In the genomic region with DNA sequence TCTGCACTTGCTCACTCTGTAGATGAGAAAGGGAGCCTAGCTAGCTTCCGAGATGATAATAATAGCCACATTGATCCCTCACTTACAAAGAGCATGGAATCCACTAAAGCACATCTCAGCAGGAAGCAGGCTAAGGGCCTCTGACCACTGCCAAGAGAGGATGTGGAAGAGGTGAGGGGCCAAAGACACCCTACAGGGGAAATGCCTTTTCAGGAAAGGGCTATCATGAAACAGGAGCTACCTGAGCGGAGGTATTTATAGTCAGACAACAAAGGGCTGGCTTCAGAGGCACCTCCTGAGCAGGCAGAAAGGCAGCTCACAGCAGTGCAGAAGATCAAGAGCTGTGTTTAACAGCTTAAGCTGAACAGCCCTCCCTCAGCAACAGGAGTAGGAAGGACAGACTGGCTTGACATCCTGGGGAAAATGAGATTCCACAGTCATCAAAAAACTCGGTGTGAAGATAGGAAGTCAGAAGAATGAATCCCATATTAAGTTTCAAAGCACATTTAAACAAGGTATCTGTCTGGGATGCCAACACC, we compare ENCODE assay signal across 40 mouse cellular contexts. TPM values are rescaled to one million over a fixed set of nuclear protein-coding genes. Genes with fewer than 3 reads are reported as not detected.
DNase-seq lines count a peak whose midpoint lies in the region; ATAC-seq and TF ChIP-seq lines count a peak whose summit lies in the region.
"Had no signal": no experiment of that assay in that cellular context is flagged by ENCODE, and none has a peak within 500 bp of the region (broad histone marks: within the 10 kb centered on the region; RNA-seq: fewer than 3 reads in every experiment).

No protein-coding gene starts in this region.

- TF ChIP-seq POLR2A in heart, adult 2 months (IDR thresholded peaks at IDR 0.05; ENCODE audit: insufficient read depth, low read depth, low read length): no peak
- TF ChIP-seq POLR2A in brain, embryonic 14.5 days (IDR thresholded peaks at IDR 0.05; ENCODE audit: borderline replicate concordance, extremely low read depth, insufficient read depth, insufficient read length, poor library complexity, severe bottlenecking): no peak

- no peak overlapping the region for H3K4me3 ChIP-seq in heart, adult 2 months
- H3K4me3 ChIP-seq in midbrain, embryonic 10.5 days: no peak overlapping the region
- H3K4me3 ChIP-seq in midbrain, embryonic 11.5 days (ENCODE audit: low read depth, low read length): no peak overlapping the region
- H3K4me3 ChIP-seq in midbrain, embryonic 16.5 days (ENCODE audit: low read depth, low read length): no peak overlapping the region
- H3K4me3 ChIP-seq in embryonic facial prominence, embryonic 10.5 days: no peak overlapping the region
- H3K4me3 ChIP-seq: embryonic facial prominence, embryonic 15.5 days; forebrain, embryonic 15.5 days; liver, embryonic 15.5 days; midbrain, embryonic 12.5 days; myocyte; neural tube, embryonic 12.5 days had no signal

- no peaks in the 10 kb centered on the region for H3K27me3 ChIP-seq in heart, adult 2 months (ENCODE audit: control insufficient read depth, insufficient read depth, low read length)
- no peaks in the 10 kb centered on the region for H3K27me3 ChIP-seq in midbrain, embryonic 10.5 days (ENCODE audit: low read depth, poor library complexity, severe bottlenecking)
- no peaks in the 10 kb centered on the region for H3K27me3 ChIP-seq in midbrain, embryonic 11.5 days (ENCODE audit: control insufficient read depth, insufficient read depth, low read length)
- H3K27me3 ChIP-seq in midbrain, embryonic 16.5 days (ENCODE audit: control insufficient read depth, insufficient read depth, low read depth, low read length): no peaks in the 10 kb centered on the region
- H3K27me3 ChIP-seq in embryonic facial prominence, embryonic 10.5 days (replicated peaks; ENCODE audit: low read depth, poor library complexity, severe bottlenecking): no peaks in the 10 kb centered on the region
- H3K27me3 ChIP-seq: embryonic facial prominence, embryonic 15.5 days; forebrain, embryonic 15.5 days; liver, embryonic 15.5 days; midbrain, embryonic 12.5 days; neural tube, embryonic 12.5 days had no signal

- no peak for TF ChIP-seq CTCF in heart, adult 2 months (IDR thresholded peaks at IDR 0.05)
- no peak for TF ChIP-seq CTCF in brain, embryonic 14.5 days (IDR thresholded peaks at IDR 0.05; ENCODE audit: borderline replicate concordance, extremely low read depth, insufficient read depth, insufficient read length)

- H3K4me1 ChIP-seq in heart, adult 2 months (ENCODE audit: control insufficient read depth, insufficient read depth, low read length): no peaks in the 10 kb centered on the region
- H3K4me1 ChIP-seq in midbrain, embryonic 10.5 days: peaks cover 10% of the 10 kb centered on the region
- H3K4me1 ChIP-seq in midbrain, embryonic 11.5 days (ENCODE audit: control insufficient read depth, insufficient read depth, low read length): no peaks in the 10 kb centered on the region
- H3K4me1 ChIP-seq in midbrain, embryonic 16.5 days (ENCODE audit: control insufficient read depth, insufficient read depth, low read length): no peaks in the 10 kb centered on the region; the same call in 1 of the 2 replicates
- H3K4me1 ChIP-seq in embryonic facial prominence, embryonic 10.5 days: peaks cover 10% of the 10 kb centered on the region; the same call in 1 of the 2 replicates
- H3K4me1 ChIP-seq: embryonic facial prominence, embryonic 15.5 days; forebrain, embryonic 15.5 days; liver, embryonic 15.5 days; neural tube, embryonic 12.5 days had no signal

- H3K9ac ChIP-seq in heart, adult 2 months (ENCODE audit: low read depth, low read length): no peak overlapping the region
- no peak overlapping the region for H3K9ac ChIP-seq in midbrain, embryonic 11.5 days (ENCODE audit: low read length)
- H3K9ac ChIP-seq in midbrain, embryonic 16.5 days (ENCODE audit: low read depth, low read length): no peak overlapping the region
- H3K9ac ChIP-seq: embryonic facial prominence, embryonic 15.5 days; forebrain, embryonic 15.5 days; liver, embryonic 15.5 days; lung, embryonic 14.5 days; midbrain, embryonic 12.5 days; neural tube, embryonic 12.5 days had no signal

- ATAC-seq in midbrain, embryonic 11.5 days (ENCODE audit: low FRiP score): no peak
- peak; percentile 70; the same call in 1 of the 2 replicates for ATAC-seq in midbrain, embryonic 16.5 days
- ATAC-seq: forebrain, embryonic 15.5 days; hindbrain, postnatal 0 days; intestine, embryonic 16.5 days; Patski had no signal

- H3K79me2 ChIP-seq in heart, adult 2 months (replicated peaks; ENCODE audit: control insufficient read depth, insufficient read depth, low read length): no peaks in the 10 kb centered on the region

- H3K36me3 ChIP-seq in heart, adult 2 months (ENCODE audit: control insufficient read depth, insufficient read depth, low read length): no peaks in the 10 kb centered on the region
- H3K36me3 ChIP-seq in midbrain, embryonic 10.5 days: no peaks in the 10 kb centered on the region
- no peaks in the 10 kb centered on the region for H3K36me3 ChIP-seq in midbrain, embryonic 11.5 days (ENCODE audit: control insufficient read depth, insufficient read depth, low read length)
- no peaks in the 10 kb centered on the region for H3K36me3 ChIP-seq in midbrain, embryonic 16.5 days (ENCODE audit: control insufficient read depth, insufficient read depth, low read length)
- H3K36me3 ChIP-seq in embryonic facial prominence, embryonic 10.5 days (replicated peaks): no peaks in the 10 kb centered on the region
- H3K36me3 ChIP-seq: embryonic facial prominence, embryonic 15.5 days; forebrain, embryonic 15.5 days; liver, embryonic 15.5 days; midbrain, embryonic 12.5 days; neural tube, embryonic 12.5 days had no signal

- H3K9me3 ChIP-seq in midbrain, embryonic 10.5 days (replicated peaks): no peaks in the 10 kb centered on the region
- H3K9me3 ChIP-seq in midbrain, embryonic 11.5 days (ENCODE audit: control insufficient read depth, low read length): no peaks in the 10 kb centered on the region
- H3K9me3 ChIP-seq in midbrain, embryonic 16.5 days (replicated peaks; ENCODE audit: control insufficient read depth, low read length, poor library complexity, severe bottlenecking): no peaks in the 10 kb centered on the region
- H3K9me3 ChIP-seq in embryonic facial prominence, embryonic 10.5 days: no peaks in the 10 kb centered on the region
- H3K9me3 ChIP-seq: embryonic facial prominence, embryonic 15.5 days; forebrain, embryonic 15.5 days; liver, embryonic 15.5 days; midbrain, embryonic 12.5 days; neural tube, embryonic 12.5 days had no signal

- WGBS in heart, adult 2 months: 25% methylated on average over 3 of the region's 3 CpGs
- 15% methylated on average over 3 of the region's 3 CpGs for WGBS in midbrain, embryonic 10.5 days
- 9% methylated on average over 3 of the region's 3 CpGs for WGBS in midbrain, embryonic 11.5 days
- WGBS in midbrain, embryonic 16.5 days: 4% methylated on average over 3 of the region's 3 CpGs
- WGBS in embryonic facial prominence, embryonic 10.5 days: 9% methylated on average over 3 of the region's 3 CpGs

- no peak for TF ChIP-seq EP300 in heart, adult 2 months (IDR thresholded peaks at IDR 0.05; ENCODE audit: insufficient read depth, low read depth, low read length)

- DNase-seq in heart, adult 11 months: peak; percentile 78
- no peak for DNase-seq in heart, adult 2 months
- peak; percentile 10 for DNase-seq in midbrain, embryonic 10.5 days (ENCODE audit: low spot score)
- DNase-seq in midbrain, embryonic 11.5 days (ENCODE audit: low spot score, missing footprints): no peak
- peak; percentile 71 for DNase-seq in brain, embryonic 14.5 days (ENCODE audit: low read depth)
- no peak for DNase-seq in embryonic facial prominence, embryonic 10.5 days (ENCODE audit: low spot score)
- no peak for DNase-seq in frontal cortex, postnatal 14 days (ENCODE audit: low spot score in 2 of 2)
- DNase-seq: adrenal gland, postnatal 14 days; cerebellum, adult 2 months; cerebellum, postnatal 14 days; gastrocnemius, postnatal 10 days; heart, postnatal 36 days; kidney, adult 9 months; kidney, postnatal 10 days; layer of hippocampus, postnatal 36 days; liver; lung, embryonic 14.5 days; right cerebral cortex, adult 18-20 months; spleen, adult 18-20 months had no signal

- no peak overlapping the region for H3K27ac ChIP-seq in heart, adult 2 months
- H3K27ac ChIP-seq in midbrain, embryonic 10.5 days (replicated peaks): no peak overlapping the region; the same call in 1 of the 2 replicates
- H3K27ac ChIP-seq in midbrain, embryonic 11.5 days (ENCODE audit: low read depth, low read length): no peak overlapping the region
- peak overlapping the region; percentile 53 for H3K27ac ChIP-seq in midbrain, embryonic 16.5 days (ENCODE audit: low read length)
- H3K27ac ChIP-seq in embryonic facial prominence, embryonic 10.5 days (replicated peaks): no peak overlapping the region
- H3K27ac ChIP-seq: embryonic facial prominence, embryonic 15.5 days; forebrain, embryonic 15.5 days; hindbrain, postnatal 0 days; liver, embryonic 15.5 days; midbrain, embryonic 12.5 days; neural tube, embryonic 12.5 days; stomach, postnatal 0 days had no signal

- intact Hi-C loops in heart, adult 2 months (cut with DNase I): no loop called here

- no peak overlapping the region for H3K4me2 ChIP-seq in midbrain, embryonic 11.5 days
- no peak overlapping the region for H3K4me2 ChIP-seq in midbrain, embryonic 16.5 days (ENCODE audit: low read length)
- H3K4me2 ChIP-seq: embryonic facial prominence, embryonic 15.5 days; forebrain, embryonic 15.5 days; heart, embryonic 11.5 days; liver, embryonic 15.5 days; lung, embryonic 14.5 days; midbrain, embryonic 12.5 days; neural tube, embryonic 12.5 days had no signal

RNA-seq across cellular contexts. Expression of a gene that starts 23.7 kb away (rescaled TPM):
- under 1 TPM; 0.31 to 0.41 TPM for total RNA-seq in heart, adult 2 months (2021)
- 0.26 TPM in 1 of 2 replicates, not detected in the other for polyA plus RNA-seq in heart, adult 2 months (2012; rRNA removed)
- 0.11 TPM in 1 of 2 replicates, not detected in the other for polyA plus RNA-seq in midbrain, embryonic 10.5 days (2016; fragmentation: Nextera tagmentation; extraction: Ambion mirVana)
- polyA plus RNA-seq in midbrain, embryonic 11.5 days (2014; fragmentation: Nextera tagmentation; extraction: Ambion mirVana): 0.12 TPM in 1 of 2 replicates, not detected in the other
- 0.06 and 0.40 TPM in 2 replicates for polyA plus RNA-seq in brain, embryonic 14.5 days (2012; rRNA removed)
- polyA plus RNA-seq in midbrain, embryonic 16.5 days (2015; fragmentation: Nextera tagmentation; extraction: Ambion mirVana): 0.34 and 0.45 TPM in 2 replicates
- not detected in 2 replicates for polyA plus RNA-seq in embryonic facial prominence, embryonic 10.5 days (2016; fragmentation: Nextera tagmentation; extraction: Ambion mirVana)
- total RNA-seq: adrenal gland, postnatal 14 days; gastrocnemius, postnatal 10 days; hindbrain, postnatal 0 days; layer of hippocampus, postnatal 36 days had no signal
- polyA plus RNA-seq: cerebellum, adult 2 months; embryonic facial prominence, embryonic 15.5 days; gonadal fat pad, adult 2 months; heart, embryonic 16.5 days; large intestine, adult 2 months; lung, embryonic 14.5 days; midbrain, embryonic 12.5 days; myocyte; neural tube, embryonic 12.5 days; Patski; urinary bladder, adult 2 months had no signal

RNA-seq across cellular contexts. Expression of a gene that starts 26.9 kb away (rescaled TPM):
- total RNA-seq in heart, adult 2 months (2021): under 1 TPM; 0.11 to 0.18 TPM
- polyA plus RNA-seq in heart, adult 2 months (2012; rRNA removed): not detected in 2 replicates
- polyA plus RNA-seq in midbrain, embryonic 10.5 days (2016; fragmentation: Nextera tagmentation; extraction: Ambion mirVana): not detected in 2 replicates
- not detected in 2 replicates for polyA plus RNA-seq in midbrain, embryonic 11.5 days (2014; fragmentation: Nextera tagmentation; extraction: Ambion mirVana)
- polyA plus RNA-seq in brain, embryonic 14.5 days (2012; rRNA removed): not detected in 2 replicates
- not detected in 2 replicates for polyA plus RNA-seq in midbrain, embryonic 16.5 days (2015; fragmentation: Nextera tagmentation; extraction: Ambion mirVana)
- polyA plus RNA-seq in embryonic facial prominence, embryonic 10.5 days (2016; fragmentation: Nextera tagmentation; extraction: Ambion mirVana): not detected in 2 replicates
- total RNA-seq: adrenal gland, postnatal 14 days; gastrocnemius, postnatal 10 days; heart, postnatal 36 days; hindbrain, postnatal 0 days; layer of hippocampus, postnatal 36 days; left cerebral cortex, postnatal 10 days; megakaryocyte progenitor cell, adult 5-6 weeks; MEL had no signal
- polyA plus RNA-seq: cortical plate, adult 2 months; embryonic facial prominence, embryonic 15.5 days; forebrain, embryonic 15.5 days; gonadal fat pad, adult 2 months; heart, embryonic 11.5 days; heart, embryonic 16.5 days; large intestine, adult 2 months; limb, embryonic 11.5 days; liver, embryonic 15.5 days; lung, embryonic 14.5 days; midbrain, embryonic 12.5 days; myocyte; neural tube, embryonic 12.5 days; Patski; urinary bladder, adult 2 months had no signal

RNA-seq across cellular contexts. Expression of a gene that starts 43.6 kb away (rescaled TPM):
- 10 to 100 TPM; 14.1 to 18.3 TPM for total RNA-seq in heart, adult 2 months (2021)
- 21.6 and 25.4 TPM in 2 replicates for polyA plus RNA-seq in heart, adult 2 months (2012; rRNA removed)
- polyA plus RNA-seq in midbrain, embryonic 10.5 days (2016; fragmentation: Nextera tagmentation; extraction: Ambion mirVana): 45.2 and 46.0 TPM in 2 replicates
- polyA plus RNA-seq in midbrain, embryonic 11.5 days (2014; fragmentation: Nextera tagmentation; extraction: Ambion mirVana): 29.6 and 30.0 TPM in 2 replicates
- polyA plus RNA-seq in brain, embryonic 14.5 days (2012; rRNA removed): 44.4 and 62.2 TPM in 2 replicates
- 34.1 and 36.4 TPM in 2 replicates for polyA plus RNA-seq in midbrain, embryonic 16.5 days (2015; fragmentation: Nextera tagmentation; extraction: Ambion mirVana)
- 47.9 and 48.0 TPM in 2 replicates for polyA plus RNA-seq in embryonic facial prominence, embryonic 10.5 days (2016; fragmentation: Nextera tagmentation; extraction: Ambion mirVana)

Comparison
In these comparisons a context has a peak if more than half of its experiments do, and no peak if none do; other contexts are left out.
1. DNase-seq: peak in heart, adult 11 months (single experiment), midbrain, embryonic 10.5 days (single experiment) and brain, embryonic 14.5 days (single experiment); none in heart, adult 2 months (0 of 2), midbrain, embryonic 11.5 days (single experiment), embryonic facial prominence, embryonic 10.5 days (single experiment) and frontal cortex, postnatal 14 days (0 of 2).